Mouse (Mus musculus): ENCODE measurements around the gene L2hgdh.
"Not testable (repeated sequence)": the region's sequence is repeated elsewhere in the genome, so short reads cannot be mapped to it uniquely, and the experiment has no call there.

Gene L2hgdh

DNA sequence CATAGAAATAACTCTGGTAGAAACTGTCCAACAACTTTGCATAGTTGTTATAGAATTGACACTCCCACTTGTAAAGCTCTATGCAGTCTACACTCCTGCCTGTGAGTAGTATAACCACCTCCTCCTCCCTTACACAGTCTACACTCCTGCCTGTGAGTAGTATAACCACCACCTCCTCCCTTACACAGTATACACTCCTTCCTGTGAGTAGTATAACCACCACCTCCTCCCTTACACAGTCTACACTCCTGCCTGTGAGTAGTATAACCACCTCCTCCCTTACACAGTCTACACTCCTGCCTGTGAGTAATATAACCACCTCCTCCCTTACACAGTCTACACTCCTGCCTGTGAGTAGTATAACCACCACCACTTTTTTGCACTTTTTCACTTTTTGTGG is 70.7 kb downstream of the L2hgdh start:
- not testable (repeated sequence) for DNase-seq

- DNase-seq: no peak
These were observed 75.2 kb downstream of the L2hgdh start for GRCm38 (mm10) chr12:69649511-69649910.

DNA sequence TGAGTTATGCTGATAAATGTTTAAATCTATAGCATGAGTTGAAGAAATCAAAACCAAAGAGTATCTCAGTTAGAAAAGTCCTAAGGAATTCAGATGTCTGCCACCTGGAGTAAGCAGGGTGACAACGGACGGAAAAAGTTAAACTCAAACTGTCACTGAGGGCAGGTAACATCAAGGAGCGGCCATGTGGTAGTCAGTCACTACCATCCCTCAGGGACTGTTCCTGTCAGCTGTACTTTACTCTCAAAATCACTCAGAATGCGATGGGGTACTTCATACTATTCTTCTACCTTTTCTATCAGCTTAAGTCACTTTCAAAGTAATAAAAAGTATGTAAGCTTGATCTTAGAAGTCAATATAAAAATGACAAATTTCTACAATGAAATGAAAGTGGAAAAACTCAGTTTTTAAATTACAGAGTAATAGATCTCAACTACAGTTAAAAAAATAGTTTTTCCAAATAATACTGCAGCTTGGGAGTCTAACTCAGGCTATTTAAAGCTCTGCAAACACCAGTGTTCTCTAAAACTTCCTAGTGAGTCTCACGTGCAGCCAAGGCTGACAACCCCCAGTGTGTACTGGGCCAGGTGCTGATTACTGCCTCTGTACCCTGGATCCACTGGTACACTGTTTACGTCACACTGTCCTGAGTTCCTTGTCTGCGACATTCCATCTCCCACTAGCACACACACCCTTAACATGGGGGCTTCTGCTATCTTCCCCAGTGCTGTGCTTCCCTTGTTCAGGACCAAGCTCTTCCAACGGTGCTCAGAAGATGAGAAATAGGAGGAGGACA is 78.7 kb downstream of the L2hgdh start:
- peak; percentile 91 for DNase-seq

DNA sequence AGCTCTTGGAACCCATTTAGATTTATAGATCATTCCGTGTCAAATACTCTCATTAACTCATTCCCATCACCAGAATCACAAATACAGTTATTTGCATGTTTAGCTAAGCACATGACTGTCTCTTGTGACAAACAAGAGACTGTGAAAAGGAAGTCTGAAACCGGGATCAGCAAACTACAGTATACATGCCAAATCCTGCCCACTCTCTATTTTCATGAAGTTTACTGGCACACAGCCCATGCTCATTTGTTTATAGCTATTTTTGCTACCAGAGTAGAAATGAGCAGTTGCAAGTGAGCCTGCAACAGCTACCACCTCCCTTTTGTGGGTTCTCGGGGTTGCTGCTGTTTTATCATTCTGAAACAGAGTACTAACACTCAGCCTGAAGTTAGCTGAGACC is 79.8 kb downstream of the L2hgdh start:
- DNase-seq: no peak

- DNase-seq: no peak
These were observed 81.8 kb downstream of the L2hgdh start for GRCm38 (mm10) chr12:69642877-69643276.

Data from heart, adult 11 months (tissue).